7 mouse cellular contexts compared by ENCODE assay signal in the genomic region with DNA sequence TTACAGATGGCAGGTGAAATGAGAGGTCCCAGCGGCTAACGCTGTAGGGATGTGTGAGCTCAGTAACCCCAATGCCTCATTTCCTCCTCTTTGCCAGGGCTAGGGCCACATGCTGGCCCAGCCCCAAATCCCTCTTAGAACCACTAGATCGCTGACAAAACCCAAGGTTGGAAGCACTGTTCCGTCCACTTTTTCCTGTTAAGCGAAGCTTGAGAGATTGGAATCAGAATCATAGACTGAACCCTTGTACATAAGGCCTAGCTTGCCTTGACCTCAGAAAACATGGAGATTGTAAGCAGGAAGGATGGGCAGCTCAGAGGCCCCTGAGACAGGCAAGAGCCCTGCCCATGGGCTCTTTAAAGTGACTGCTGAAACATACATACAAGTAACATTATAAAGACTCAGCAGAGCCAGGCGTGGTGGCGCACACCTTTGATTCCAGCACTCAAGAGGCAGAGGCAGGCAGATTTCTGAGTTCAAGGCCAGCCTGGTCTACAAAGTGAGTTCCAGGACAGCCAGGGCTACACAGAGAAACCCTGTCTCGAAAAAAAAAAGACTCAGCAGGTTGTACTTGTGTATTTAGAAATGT.
"Had no signal": no experiment of that assay in that cellular context is flagged by ENCODE, and none has a peak within 500 bp of the region (broad histone marks: within the 10 kb centered on the region; RNA-seq: fewer than 3 reads in every experiment).

No protein-coding gene starts in this region.

- DNase-seq: kidney, postnatal 25 days; layer of hippocampus, postnatal 36 days; lung, postnatal 14 days; lung, postnatal 4 days; midbrain, embryonic 14.5 days; thymus, adult 18-20 months; thymus, postnatal 36 days had no signal
